Comparison of ENCODE assay signal across 15 mouse cellular contexts in the genomic region with DNA sequence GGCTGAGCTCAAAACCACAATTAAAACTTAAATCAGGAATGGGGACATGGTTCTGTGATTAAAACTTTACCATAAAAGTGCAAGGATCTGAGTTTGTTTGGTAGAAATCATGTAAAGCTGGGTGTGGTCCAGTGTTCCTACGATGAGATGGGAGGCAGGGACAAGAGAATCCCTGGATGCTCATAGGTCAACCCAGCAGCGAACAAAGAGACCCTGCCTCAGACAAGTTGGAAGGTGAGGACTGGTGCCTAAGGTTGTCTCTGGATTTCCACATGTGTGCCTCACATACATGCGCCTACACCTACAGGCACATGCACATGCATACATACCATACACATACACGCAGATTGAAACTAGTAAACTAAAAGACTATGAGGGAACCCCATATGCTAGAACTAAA.
"Had no signal": no experiment of that assay in that cellular context is flagged by ENCODE, and none has a peak within 500 bp of the region (broad histone marks: within the 10 kb centered on the region; RNA-seq: fewer than 3 reads in every experiment).

No protein-coding gene starts in this region.

- H3K4me1 ChIP-seq: neural tube, embryonic 15.5 days; stomach, embryonic 15.5 days had no signal

- H3K27ac ChIP-seq: neural tube, embryonic 15.5 days; stomach, embryonic 15.5 days; stomach, postnatal 0 days had no signal

- H3K4me3 ChIP-seq: neural tube, embryonic 15.5 days; stomach, embryonic 15.5 days had no signal

- H3K27me3 ChIP-seq: neural tube, embryonic 15.5 days; stomach, embryonic 15.5 days had no signal

- H3K36me3 ChIP-seq: neural tube, embryonic 15.5 days; stomach, embryonic 15.5 days had no signal

- H3K4me2 ChIP-seq: neural tube, embryonic 15.5 days; stomach, embryonic 15.5 days had no signal

- H3K9me3 ChIP-seq: neural tube, embryonic 15.5 days; stomach, embryonic 15.5 days had no signal

- H3K9ac ChIP-seq: neural tube, embryonic 15.5 days; stomach, embryonic 15.5 days had no signal

- DNase-seq: retina, postnatal 1 day; right cerebral cortex, adult 18-20 months; right cerebral cortex, postnatal 14 days; right cerebral cortex, postnatal 25 days; right cerebral cortex, postnatal 4 days; spleen, adult 18-20 months; thymus, adult 18-20 months; thymus, adult 2 months; thymus, postnatal 14 days; thymus, postnatal 25 days; thymus, postnatal 36 days; thymus, postnatal 4 days had no signal
